Mouse (Mus musculus) hindbrain, postnatal 0 days (tissue): Measurements from ENCODE around the gene Prr18. TPM values are rescaled to one million over a fixed set of nuclear protein-coding genes. Genes with fewer than 3 reads are reported as not detected.

Source experiments
- ATAC-seq: fragments of 200-750 bp; cut with Nextera tagmentation; 2 replicates; pipeline ENCODE4 v1.8.0; 2017; ENCODE audit warnings: mild to moderate bottlenecking, moderate TSS enrichment, moderate library complexity
- DNase-seq: peaks from one replicate; pipeline ENCODE4 v3.0.0-alpha.2; 2015; ENCODE audit warnings: low spot score
- H3K27ac ChIP-seq: fragments of 300-500 bp; sonication (generic); 2 replicates; pipeline ENCODE4 v1.5.1; 2014; ENCODE audit warnings: mild to moderate bottlenecking
- H3K27me3 ChIP-seq: fragments of 300-500 bp; sonication (generic); 2 replicates; pipeline ENCODE4 v1.6.1; 2014; ENCODE audit warnings: low read length, mixed read lengths; ENCODE audit not compliant: insufficient read depth
- H3K36me3 ChIP-seq: fragments of 300-500 bp; sonication (generic); 2 replicates; pipeline ENCODE4 v1.6.1; 2014; ENCODE audit warnings: low read length, mixed read lengths; ENCODE audit not compliant: insufficient read depth
- H3K4me1 ChIP-seq: fragments of 300-500 bp; sonication (generic); 2 replicates; pipeline ENCODE4 v1.6.1; 2014; ENCODE audit warnings: antibody characterized with exemption, low read length, mixed read lengths; ENCODE audit not compliant: insufficient read depth
- H3K4me2 ChIP-seq: fragments of 300-500 bp; sonication (generic); 2 replicates; pipeline ENCODE4 v1.6.1; 2014; ENCODE audit warnings: low read depth, mild to moderate bottlenecking, low read length, moderate library complexity, mixed read lengths
- H3K4me3 ChIP-seq: fragments of 300-500 bp; sonication (generic); 2 replicates; pipeline ENCODE4 v1.5.1; 2014; ENCODE audit warnings: low read length
- H3K9ac ChIP-seq: fragments of 300-500 bp; sonication (generic); replicated peaks from 2 replicates; pipeline ENCODE4 v1.6.1; 2014; ENCODE audit warnings: mild to moderate bottlenecking, low read length, moderate library complexity, mixed read lengths
- H3K9me3 ChIP-seq: fragments of 300-500 bp; sonication (generic); 2 replicates; pipeline ENCODE4 v1.6.1; 2016; ENCODE audit warnings: low read length, mixed read lengths
- CTCF ChIP-seq: IDR thresholded peaks from 2 replicates; pipeline ENCODE4 v1.5.1; 2016; ENCODE audit warnings: antibody characterized with exemption, control low read depth, low read depth
- WGBS: fragments of 180-500 bp; shearing (Covaris S2); extraction: QIAGEN DNeasy Blood & Tissue Kit; methylation state at CpG from one replicate; pipeline ENCODE4 v1.1.7; 2014; 5-methylcytosine and 5-hydroxymethylcytosine counted together
- polyA plus RNA-seq: library from polyadenylated mRNA; unstranded; fragments of >200 nt; fragmentation: Nextera tagmentation; extraction: Ambion mirVana; gene quantifications from 2 replicates; pipeline ENCODE4 v1.2.1, GENCODE M21; 2015
- total RNA-seq: library from RNA; depleted of rRNA; stranded (reverse); fragments of >200 nt; gene quantifications from 2 replicates; pipeline ENCODE4 v1.2.3, GENCODE M21; 2014; rRNA removed

Gene Prr18
- total and polyA plus RNA-seq, 2 experiments from 2014 or later = 17.6 to 41.2 TPM

DNA sequence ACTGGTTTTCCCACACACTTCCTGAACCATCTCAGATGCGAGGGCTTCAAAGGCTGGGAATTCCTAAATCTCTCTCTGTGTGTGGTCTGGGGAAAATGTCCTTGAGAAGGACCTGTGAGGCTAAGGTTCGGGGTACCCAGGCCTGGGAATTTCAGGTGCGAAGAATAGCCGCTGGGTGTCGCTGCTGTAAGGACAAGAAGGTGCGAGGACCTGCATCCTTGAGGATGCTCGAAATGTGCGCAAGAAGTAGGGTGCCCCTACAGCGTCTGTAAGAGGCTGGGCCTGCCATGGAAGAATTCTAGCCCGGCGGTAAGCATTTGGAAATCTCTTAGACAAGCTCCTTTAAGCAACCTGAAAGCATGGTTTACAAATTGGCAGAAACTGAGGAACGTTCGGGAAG is 51.2 kb downstream of the Prr18 start:
- Histone ChIP-seq H3K36me3 (no peaks in the 10 kb centered on the region), H3K27me3 (0 out of 2 replicates have a peak, but pooled peaks cover 11% of the 10 kb centered on the region), H3K4me1 (no peaks in the 10 kb centered on the region), H3K27ac (0 out of 2 replicates have a peak overlapping the region, but pooled peaks have one; percentile 9), H3K4me2 (peak overlapping the region; percentile 63), H3K4me3 (peak overlapping the region; percentile 36), H3K9me3 (no peaks in the 10 kb centered on the region), H3K9ac (peak overlapping the region; percentile 40)
- TF ChIP-seq CTCF = peak; percentile 78
- DNase-seq = peak; percentile 82
- ATAC-seq = peak; percentile 61
- 3% methylated on average over 13 of the region's 13 CpGs for WGBS

DNA sequence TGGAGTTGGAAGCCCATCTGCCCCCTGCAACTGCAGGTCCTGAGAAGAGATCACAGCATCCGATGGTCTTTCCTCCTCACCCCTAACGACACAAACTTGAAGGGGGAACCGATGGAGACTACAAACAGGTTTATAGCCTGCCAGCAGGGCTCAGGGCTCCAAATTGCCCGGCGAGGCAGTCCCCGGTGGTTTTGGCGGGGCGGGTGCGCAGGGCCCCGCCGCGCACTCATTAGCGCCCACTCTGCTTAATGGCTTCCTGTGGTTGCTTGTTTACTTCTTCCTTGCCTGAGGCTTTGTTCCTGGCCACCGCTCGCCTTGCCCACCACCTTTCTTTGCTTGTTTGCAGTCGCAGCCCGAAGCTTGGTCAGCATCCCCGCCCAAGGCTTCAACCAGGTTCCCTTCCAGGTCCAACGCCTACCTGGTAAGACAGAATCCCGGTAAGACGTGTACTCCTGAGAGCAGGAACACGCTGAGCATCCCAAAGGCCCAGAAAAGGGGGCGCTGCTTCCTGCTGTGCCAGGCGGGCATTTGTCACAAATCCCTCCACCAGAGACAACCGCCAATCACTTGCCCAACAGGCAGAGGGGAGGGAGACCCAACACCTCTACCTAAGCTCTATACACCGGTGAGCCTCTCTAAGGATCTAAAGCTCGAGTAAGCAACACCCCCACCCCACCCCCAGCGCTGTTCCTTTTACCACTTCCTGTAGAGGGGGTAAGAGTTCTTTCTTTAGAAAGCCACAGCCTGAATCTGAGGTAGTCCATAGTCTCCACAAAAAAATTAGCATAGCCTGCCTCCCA is 51.9 kb downstream of the Prr18 start:
- 4% methylated on average over 28 of the region's 28 CpGs for WGBS
- Histone ChIP-seq H3K4me2 (peak overlapping the region; percentile 63), H3K4me1 (no peaks in the 10 kb centered on the region), H3K27ac (peak overlapping the region; percentile 9; the same call in 1 of the 2 replicates), H3K9ac (peak overlapping the region; percentile 40), H3K36me3 (no peaks in the 10 kb centered on the region), H3K27me3 (0 out of 2 replicates have a peak, but pooled peaks cover 11% of the 10 kb centered on the region), H3K4me3 (peak overlapping the region; percentile 36), H3K9me3 (no peaks in the 10 kb centered on the region)
- no peak for TF ChIP-seq CTCF
- ATAC-seq (peak; percentile 52), DNase-seq (peak; percentile 30)

DNA sequence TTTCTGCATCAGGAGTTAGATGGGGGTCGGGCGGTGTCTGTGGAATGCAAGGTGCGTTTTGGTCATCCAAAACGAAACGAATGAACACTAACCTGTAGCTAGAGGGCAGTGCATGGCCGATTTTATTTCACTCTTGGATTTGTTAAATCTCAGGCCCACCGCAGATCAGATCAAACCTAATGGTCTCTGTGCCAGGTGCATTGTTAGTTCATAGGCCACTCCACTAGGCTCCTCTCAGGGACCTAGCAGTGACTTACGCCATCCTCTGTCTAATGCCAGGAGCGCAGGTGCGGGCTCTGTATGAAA is 52.5 kb downstream of the Prr18 start:
- WGBS = 9% methylated on average over 10 of the region's 10 CpGs
- Histone ChIP-seq H3K27me3 (0 out of 2 replicates have a peak, but pooled peaks cover 11% of the 10 kb centered on the region), H3K4me2 (peak overlapping the region; percentile 63), H3K27ac (0 out of 2 replicates have a peak overlapping the region, but pooled peaks have one; percentile 9), H3K4me3 (peak overlapping the region; percentile 36), H3K36me3 (no peaks in the 10 kb centered on the region), H3K4me1 (no peaks in the 10 kb centered on the region), H3K9me3 (no peaks in the 10 kb centered on the region), H3K9ac (peak overlapping the region; percentile 40; the same call in 1 of the 2 replicates)
- no peak for TF ChIP-seq CTCF
- DNase-seq = peak; percentile 55
- ATAC-seq = peak; percentile 66; the same call in 1 of the 2 replicates

DNA sequence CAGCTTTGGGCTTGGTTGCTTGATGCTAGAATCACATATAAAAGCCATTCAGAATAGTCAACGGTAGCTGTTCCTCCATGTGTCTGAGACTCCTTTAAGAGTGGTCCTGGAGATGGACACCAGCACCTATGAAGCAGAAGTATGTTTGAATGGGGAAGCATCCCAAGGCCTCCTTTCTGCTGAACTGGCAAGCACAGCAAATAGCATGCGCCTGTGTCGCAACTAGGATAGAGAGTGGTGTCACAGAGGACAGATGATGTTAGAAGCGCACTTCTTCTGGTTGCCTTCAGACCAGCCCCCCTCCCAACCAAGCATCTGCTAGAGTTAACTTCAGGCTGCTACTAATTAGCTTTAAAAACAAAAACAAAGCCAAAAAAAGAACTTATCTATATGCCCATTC is 53.2 kb downstream of the Prr18 start:
- DNase-seq (no peak), ATAC-seq (no peak)
- Histone ChIP-seq H3K9me3 (no peaks in the 10 kb centered on the region), H3K36me3 (no peaks in the 10 kb centered on the region), H3K27me3 (0 out of 2 replicates have a peak, but pooled peaks cover 11% of the 10 kb centered on the region), H3K9ac (no peak overlapping the region), H3K4me3 (no peak overlapping the region), H3K4me2 (no peak overlapping the region), H3K27ac (no peak overlapping the region), H3K4me1 (no peaks in the 10 kb centered on the region)
- 67% methylated on average over 4 of the region's 4 CpGs for WGBS
- TF ChIP-seq CTCF = no peak

Other genes with a start within 250 kb of the Prr18 start
- gene Gm49673, start 189.7 kb upstream of the Prr18 start, total RNA-seq = 1.6 and 6.0 TPM in 2 replicates
- 0.35 and 0.79 TPM in 2 replicates for gene Gm49673, start 189.7 kb upstream of the Prr18 start, polyA plus RNA-seq
- gene Rnaset2a, start 189.4 kb upstream of the Prr18 start, total RNA-seq = 13.7 and 26.9 TPM in 2 replicates
- 24.0 and 25.4 TPM in 2 replicates for gene Rnaset2a, start 189.4 kb upstream of the Prr18 start, polyA plus RNA-seq
- gene Fgfr1op, start 172.0 kb upstream of the Prr18 start, total RNA-seq = 11.8 and 17.3 TPM in 2 replicates
- gene Fgfr1op, start 172.0 kb upstream of the Prr18 start, polyA plus RNA-seq = 18.6 and 20.4 TPM in 2 replicates
- gene Ccr6, start 101.4 kb upstream of the Prr18 start, total RNA-seq = not detected in 2 replicates
- gene Ccr6, start 101.4 kb upstream of the Prr18 start, polyA plus RNA-seq = not detected in 2 replicates
- gene Mpc1, start 54.6 kb upstream of the Prr18 start, total RNA-seq = 485 and 522 TPM in 2 replicates
- 608 and 645 TPM in 2 replicates for gene Mpc1, start 54.6 kb upstream of the Prr18 start, polyA plus RNA-seq
- 74.5 and 98.7 TPM in 2 replicates for gene Sft2d1, start 26.4 kb upstream of the Prr18 start, total RNA-seq
- 171 and 172 TPM in 2 replicates for gene Sft2d1, start 26.4 kb upstream of the Prr18 start, polyA plus RNA-seq
- 0.10 and 0.11 TPM in 2 replicates for gene T2, start 18.5 kb downstream of the Prr18 start, total RNA-seq
- gene T2, start 18.5 kb downstream of the Prr18 start, polyA plus RNA-seq = 0.55 and 0.69 TPM in 2 replicates
- gene T, start 97.0 kb downstream of the Prr18 start, total RNA-seq = 0.52 TPM in 1 of 2 replicates, not detected in the other
- 0.31 and 0.44 TPM in 2 replicates for gene T, start 97.0 kb downstream of the Prr18 start, polyA plus RNA-seq
- gene Pde10a, start 187.9 kb downstream of the Prr18 start, total RNA-seq = 37.8 and 38.5 TPM in 2 replicates
- gene Pde10a, start 187.9 kb downstream of the Prr18 start, polyA plus RNA-seq = 8.2 and 8.4 TPM in 2 replicates
- gene Gm17087, start 229.5 kb downstream of the Prr18 start, total RNA-seq = not detected in 2 replicates
- not detected in 2 replicates for gene Gm17087, start 229.5 kb downstream of the Prr18 start, polyA plus RNA-seq